ENCODE assay signal across 8 mouse cellular contexts in the genomic region with DNA sequence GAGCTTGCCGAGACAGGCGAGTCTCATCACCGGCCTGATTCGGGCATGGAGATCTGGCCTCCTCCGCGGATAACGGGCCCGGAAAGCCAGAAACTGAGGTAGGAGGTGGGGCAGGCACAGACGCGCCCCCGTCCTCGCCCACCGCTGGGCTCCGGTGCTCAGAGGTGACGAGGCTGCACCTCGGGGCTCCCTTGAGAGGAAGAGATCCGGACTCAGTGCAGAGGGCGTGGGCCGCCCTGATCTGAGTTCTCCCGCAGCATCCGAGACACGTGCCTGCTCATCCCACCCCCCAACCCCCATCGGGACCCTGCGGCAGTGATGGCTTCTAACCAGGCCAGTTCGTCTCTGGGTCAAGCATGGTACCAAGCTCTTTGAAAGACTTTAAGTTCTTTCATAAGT. TPM values are rescaled to one million over a fixed set of nuclear protein-coding genes. Genes with fewer than 3 reads are reported as not detected.
DNase-seq lines count a peak whose midpoint lies in the region; ATAC-seq and TF ChIP-seq lines count a peak whose summit lies in the region.

No protein-coding gene starts in this region.

- no peaks in the 10 kb centered on the region for H3K9me3 ChIP-seq in hindbrain, embryonic 13.5 days
- H3K9me3 ChIP-seq in midbrain, embryonic 13.5 days = no peaks in the 10 kb centered on the region

- peak overlapping the region; percentile 82 for H3K4me2 ChIP-seq in hindbrain, embryonic 13.5 days
- H3K4me2 ChIP-seq in midbrain, embryonic 13.5 days (replicated peaks) = peak overlapping the region; percentile 84

- H3K27ac ChIP-seq in kidney, adult 2 months (ENCODE audit: insufficient read depth, low read depth, low read length) = no peak overlapping the region
- H3K27ac ChIP-seq in bone marrow, adult 2 months (ENCODE audit: control insufficient read depth, insufficient read depth, low read depth, low read length, poor library complexity) = no peak overlapping the region; the same call in 1 of the 2 replicates
- H3K27ac ChIP-seq in hindbrain, embryonic 13.5 days = peak overlapping the region; percentile 25
- H3K27ac ChIP-seq in midbrain, embryonic 13.5 days = peak overlapping the region; percentile 40; the same call in 1 of the 2 replicates

- TF ChIP-seq CTCF in kidney, adult 2 months (conservative IDR thresholded peaks at IDR 0.05; ENCODE audit: insufficient read depth, insufficient read length, low read depth, low read length) = no peak
- TF ChIP-seq CTCF in bone marrow, adult 2 months (IDR thresholded peaks at IDR 0.05; ENCODE audit: control insufficient read depth, insufficient read depth, low read length) = no peak

- no peak for TF ChIP-seq POLR2A in kidney, adult 2 months (IDR thresholded peaks at IDR 0.05; ENCODE audit: low read depth, low read length)
- no peak for TF ChIP-seq POLR2A in bone marrow, adult 2 months (IDR thresholded peaks at IDR 0.05; ENCODE audit: borderline replicate concordance, control insufficient read depth, low read depth, low read length)

- H3K4me3 ChIP-seq in kidney, adult 2 months (ENCODE audit: insufficient read depth, low read depth, low read length) = peak overlapping the region; percentile 72
- peak overlapping the region; percentile 84 for H3K4me3 ChIP-seq in bone marrow, adult 2 months (replicated peaks; ENCODE audit: control insufficient read depth, low read depth, low read length)
- H3K4me3 ChIP-seq in hindbrain, embryonic 13.5 days = peak overlapping the region; percentile 95
- H3K4me3 ChIP-seq in midbrain, embryonic 13.5 days (replicated peaks) = peak overlapping the region; percentile 95

- no peak for DNase-seq in kidney, adult 2 months
- DNase-seq in kidney, adult 11 months = no peak
- DNase-seq in T-cell, adult 2 months (ENCODE audit: low spot score) = no peak
- no peak for DNase-seq in c-Kit-positive CD71-positive TER-119-positive erythroid progenitor cells, embryonic 14.5 days (ENCODE audit: low spot score)
- no peak for DNase-seq in urinary bladder, postnatal 25 days (ENCODE audit: low spot score)

- H3K4me1 ChIP-seq in kidney, adult 2 months (ENCODE audit: control insufficient read depth, insufficient read depth, low read length) = peaks cover 4% of the 10 kb centered on the region; the same call in 1 of the 2 replicates
- H3K4me1 ChIP-seq in bone marrow, adult 2 months (ENCODE audit: control insufficient read depth, insufficient read depth, low read length) = peaks cover 1% of the 10 kb centered on the region
- H3K4me1 ChIP-seq in hindbrain, embryonic 13.5 days (replicated peaks) = peaks cover 54% of the 10 kb centered on the region
- peaks cover 35% of the 10 kb centered on the region for H3K4me1 ChIP-seq in midbrain, embryonic 13.5 days (replicated peaks)

- peaks cover 2% of the 10 kb centered on the region; the same call in 1 of the 2 replicates for H3K36me3 ChIP-seq in kidney, adult 2 months (ENCODE audit: control insufficient read depth, insufficient read depth, low read length)
- H3K36me3 ChIP-seq in hindbrain, embryonic 13.5 days = peaks cover 56% of the 10 kb centered on the region
- H3K36me3 ChIP-seq in midbrain, embryonic 13.5 days = peaks cover 55% of the 10 kb centered on the region

- peak overlapping the region; percentile 93 for H3K9ac ChIP-seq in hindbrain, embryonic 13.5 days
- peak overlapping the region; percentile 91 for H3K9ac ChIP-seq in midbrain, embryonic 13.5 days (replicated peaks)

- WGBS in kidney, adult 2 months = under 1% methylated on average over 25 of the region's 25 CpGs
- WGBS in bone marrow, adult 2 months = 0% methylated on average over 25 of the region's 25 CpGs
- under 1% methylated on average over 25 of the region's 25 CpGs for WGBS in hindbrain, embryonic 13.5 days
- WGBS in midbrain, embryonic 13.5 days = 0% methylated on average over 25 of the region's 25 CpGs

- ATAC-seq in hindbrain, embryonic 13.5 days (ENCODE audit: low FRiP score) = peak; percentile 48; the same call in 1 of the 2 replicates
- peak; percentile 50; the same call in 1 of the 2 replicates for ATAC-seq in midbrain, embryonic 13.5 days

- H3K27me3 ChIP-seq in kidney, adult 2 months (replicated peaks; ENCODE audit: control insufficient read depth, insufficient read depth, low read length) = no peaks in the 10 kb centered on the region
- no peaks in the 10 kb centered on the region for H3K27me3 ChIP-seq in hindbrain, embryonic 13.5 days
- H3K27me3 ChIP-seq in midbrain, embryonic 13.5 days = no peaks in the 10 kb centered on the region

RNA-seq across cellular contexts. Expression of a gene that starts 0.4 kb away (rescaled TPM):
- 18.3 and 18.9 TPM in 2 replicates for polyA plus RNA-seq in kidney, adult 2 months (2012; rRNA removed)
- 4.3 and 8.3 TPM in 2 replicates for polyA plus RNA-seq in bone marrow, adult 2 months (2011; ENCODE audit: insufficient read depth, insufficient read length, low replicate concordance, missing spikeins)
- polyA plus RNA-seq in hindbrain, embryonic 13.5 days (2015; fragmentation: Nextera tagmentation; extraction: Ambion mirVana) = 59.8 and 61.5 TPM in 2 replicates
- 62.0 and 63.2 TPM in 2 replicates for polyA plus RNA-seq in midbrain, embryonic 13.5 days (2015; fragmentation: Nextera tagmentation; extraction: Ambion mirVana)

RNA-seq across cellular contexts. Expression of a gene that starts 7.7 kb away (rescaled TPM):
- polyA plus RNA-seq in kidney, adult 2 months (2012; rRNA removed) = 22.0 and 24.7 TPM in 2 replicates
- 10.7 and 28.8 TPM in 2 replicates for polyA plus RNA-seq in bone marrow, adult 2 months (2011; ENCODE audit: insufficient read depth, insufficient read length, low replicate concordance, missing spikeins)
- 18.2 and 19.1 TPM in 2 replicates for polyA plus RNA-seq in hindbrain, embryonic 13.5 days (2015; fragmentation: Nextera tagmentation; extraction: Ambion mirVana)
- polyA plus RNA-seq in midbrain, embryonic 13.5 days (2015; fragmentation: Nextera tagmentation; extraction: Ambion mirVana) = 17.7 and 19.0 TPM in 2 replicates

RNA-seq across cellular contexts. Expression of a gene that starts 9.6 kb away (rescaled TPM):
- 450 and 657 TPM in 2 replicates for polyA plus RNA-seq in kidney, adult 2 months (2012; rRNA removed)
- 137 and 207 TPM in 2 replicates for polyA plus RNA-seq in bone marrow, adult 2 months (2011; ENCODE audit: insufficient read depth, insufficient read length, low replicate concordance, missing spikeins)
- 500 and 520 TPM in 2 replicates for polyA plus RNA-seq in hindbrain, embryonic 13.5 days (2015; fragmentation: Nextera tagmentation; extraction: Ambion mirVana)
- 541 and 558 TPM in 2 replicates for polyA plus RNA-seq in midbrain, embryonic 13.5 days (2015; fragmentation: Nextera tagmentation; extraction: Ambion mirVana)

Comparison
In these comparisons a context has a peak if more than half of its experiments do, and no peak if none do; other contexts are left out.
1. H3K27ac ChIP-seq: peak in hindbrain, embryonic 13.5 days (single experiment) and midbrain, embryonic 13.5 days (single experiment); none in kidney, adult 2 months (single experiment) and bone marrow, adult 2 months (single experiment).
2. Peak in every context shown above with its lines, with median percentiles within 50 percentile points of each other: H3K4me3 ChIP-seq.